Mouse (Mus musculus) forebrain, embryonic 15.5 days (tissue): ENCODE measurements around the gene Cxcr5. TPM values are rescaled to one million over a fixed set of nuclear protein-coding genes. Genes with fewer than 3 reads are reported as not detected.
A peak's percentile ranks its signal among the peaks of the same experiment; 100 is the strongest.

Experiments
- ATAC-seq: fragments of 200-750 bp; cut with Nextera tagmentation; replicated peaks from 2 replicates; pipeline ENCODE4 v1.8.0; 2017; ENCODE audit warnings: mild to moderate bottlenecking, moderate TSS enrichment, moderate library complexity
- H3K27ac ChIP-seq: fragments of 300-500 bp; sonication (generic); replicated peaks from 2 replicates; pipeline ENCODE4 v1.5.1; 2015; ENCODE audit warnings: mild to moderate bottlenecking, inconsistent platforms
- H3K27me3 ChIP-seq: fragments of 300-500 bp; sonication (generic); 2 replicates; pipeline ENCODE4 v1.6.1; 2015; ENCODE audit warnings: inconsistent platforms
- H3K36me3 ChIP-seq: fragments of 300-500 bp; sonication (generic); 2 replicates; pipeline ENCODE4 v1.6.1; 2015; ENCODE audit warnings: mild to moderate bottlenecking, inconsistent platforms
- H3K4me1 ChIP-seq: fragments of 300-500 bp; sonication (generic); 2 replicates; pipeline ENCODE4 v1.6.1; 2015; ENCODE audit warnings: inconsistent platforms
- H3K4me2 ChIP-seq: fragments of 300-500 bp; sonication (generic); replicated peaks from 2 replicates; pipeline ENCODE4 v1.6.1; 2015; ENCODE audit warnings: mild to moderate bottlenecking, inconsistent platforms
- H3K4me3 ChIP-seq: fragments of 300-500 bp; sonication (generic); 2 replicates; pipeline ENCODE4 v1.5.1; 2015; ENCODE audit warnings: mild to moderate bottlenecking, inconsistent platforms
- H3K9ac ChIP-seq: fragments of 300-500 bp; sonication (generic); replicated peaks from 2 replicates; pipeline ENCODE4 v1.6.1; 2015; ENCODE audit warnings: mild to moderate bottlenecking, inconsistent platforms
- H3K9me3 ChIP-seq: fragments of 300-500 bp; sonication (generic); 2 replicates; pipeline ENCODE4 v1.6.1; 2016; ENCODE audit warnings: inconsistent platforms
- WGBS: fragments of 180-500 bp; shearing (Covaris S2); methylation state at CpG from one replicate; pipeline ENCODE4 v1.1.7; 2015; ENCODE audit warnings: mixed read lengths; 5-methylcytosine and 5-hydroxymethylcytosine counted together
- polyA plus RNA-seq: library from polyadenylated mRNA; unstranded; fragments of >200 nt; fragmentation: Nextera tagmentation; extraction: Ambion mirVana; gene quantifications from 2 replicates; pipeline ENCODE4 v1.2.1, GENCODE M21; 2015

Cxcr5 gene
- polyA plus RNA-seq, 1 experiment from 2014 or later = not detected

DNA sequence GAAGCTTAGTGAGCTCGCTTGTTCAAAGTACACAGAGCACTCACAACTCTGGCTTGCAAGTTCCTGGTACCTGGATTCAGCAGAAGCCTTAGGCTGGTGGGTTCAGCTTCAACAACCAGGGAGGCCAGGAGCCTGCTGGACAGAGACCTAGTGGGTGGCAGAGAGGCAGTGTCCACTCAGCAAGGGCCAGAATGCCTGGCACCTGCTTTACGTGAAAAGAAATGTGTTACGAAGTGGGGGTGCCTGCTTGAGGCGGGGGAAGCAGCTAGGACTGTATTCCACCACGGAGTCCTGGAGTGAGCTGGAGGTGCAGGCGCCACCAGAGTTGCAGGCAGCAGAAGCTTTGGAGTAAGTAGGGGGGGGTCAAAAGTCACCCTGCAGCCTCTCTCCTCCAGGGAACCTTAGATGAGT, 76.6 kb downstream of the Cxcr5 start:
- H3K27me3 ChIP-seq = no peaks in the 10 kb centered on the region
- H3K9ac ChIP-seq = peak overlapping the region; percentile 99
- H3K4me1 ChIP-seq = peaks cover 82% of the 10 kb centered on the region
- 0 out of 2 replicates have a peak overlapping the region, but pooled peaks have one; percentile 6 for H3K27ac ChIP-seq
- H3K9me3 ChIP-seq = no peaks in the 10 kb centered on the region
- no peaks in the 10 kb centered on the region for H3K36me3 ChIP-seq
- 34% methylated on average over 6 of the region's 6 CpGs for WGBS
- ATAC-seq = no peak
- H3K4me2 ChIP-seq = peak overlapping the region; percentile 87
- H3K4me3 ChIP-seq = peak overlapping the region; percentile 97

DNA sequence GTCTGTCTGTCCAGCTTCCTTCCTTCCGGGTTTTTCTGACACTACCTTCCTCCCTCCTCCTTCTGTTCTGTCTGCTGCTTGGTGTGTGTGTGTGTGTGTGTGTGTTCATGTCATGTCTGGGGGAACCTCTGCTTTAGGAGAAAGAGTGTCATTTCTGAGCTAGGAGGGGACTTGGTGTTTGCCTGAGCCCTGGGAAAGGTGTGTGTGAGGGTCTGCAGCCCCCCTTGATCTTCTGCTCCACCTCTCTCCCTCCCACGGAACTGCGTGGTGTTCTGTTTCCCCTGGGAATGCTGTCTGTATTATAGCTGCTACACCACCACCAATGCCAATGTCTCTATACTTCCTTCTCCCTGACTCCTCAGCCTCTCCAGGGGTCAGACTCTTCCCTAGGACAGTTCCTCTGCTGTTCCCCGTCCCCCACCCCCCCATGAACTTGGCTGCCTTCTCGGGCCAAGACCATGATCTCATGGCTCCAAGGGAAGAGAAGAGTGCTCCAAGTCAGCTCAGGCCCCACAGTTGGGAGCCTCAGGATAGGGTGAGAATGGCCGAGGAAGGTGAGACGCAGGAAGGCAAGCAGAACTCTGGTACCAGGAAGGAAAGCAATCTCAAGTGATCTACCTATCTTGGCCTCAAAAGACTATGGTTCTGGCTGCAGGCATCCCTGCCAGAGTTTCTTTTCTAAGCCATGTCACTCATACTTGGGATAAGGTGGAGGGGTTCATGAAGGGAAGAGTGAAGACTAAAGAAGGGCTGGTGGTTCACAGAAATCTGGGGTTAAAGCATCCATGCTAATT, 77.2 kb downstream of the Cxcr5 start:
- Histone ChIP-seq H3K9ac (peak overlapping the region; percentile 99), H3K36me3 (no peaks in the 10 kb centered on the region), H3K27ac (0 out of 2 replicates have a peak overlapping the region, but pooled peaks have one; percentile 99), H3K4me1 (peaks cover 81% of the 10 kb centered on the region), H3K4me2 (peak overlapping the region; percentile 87), H3K4me3 (peak overlapping the region; percentile 97), H3K9me3 (no peaks in the 10 kb centered on the region), H3K27me3 (no peaks in the 10 kb centered on the region)
- WGBS = 30% methylated on average over 7 of the region's 7 CpGs
- no peak for ATAC-seq

DNA sequence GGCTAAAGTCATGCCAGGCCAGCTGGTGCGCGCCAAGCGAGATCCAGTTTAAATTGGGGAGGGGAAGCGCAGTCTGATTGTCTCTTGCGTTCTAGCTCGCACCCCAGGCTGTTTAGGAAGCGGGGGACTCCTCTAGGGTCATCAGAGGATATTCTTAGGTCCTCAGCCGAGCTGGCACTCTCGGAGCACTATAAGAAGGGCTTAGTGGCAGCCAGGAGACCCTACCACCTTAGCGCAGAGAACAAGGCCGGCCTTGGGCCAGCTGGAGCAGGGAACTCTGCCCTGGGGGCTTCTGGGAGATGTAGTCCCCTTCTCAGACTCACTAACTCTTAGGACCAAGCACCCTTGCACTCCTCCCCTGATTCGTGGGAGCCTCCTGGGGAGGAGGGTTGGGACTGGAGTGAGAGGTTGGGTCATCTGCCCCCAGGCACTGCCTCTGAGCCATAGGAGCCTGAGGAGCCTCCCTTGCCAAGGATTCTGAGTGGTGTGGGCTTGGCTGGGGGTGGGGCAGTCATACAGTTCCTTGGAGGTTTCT, 78.1 kb downstream of the Cxcr5 start:
- peak overlapping the region; percentile 87 for H3K4me2 ChIP-seq
- peaks cover 72% of the 10 kb centered on the region for H3K4me1 ChIP-seq
- H3K9ac ChIP-seq = peak overlapping the region; percentile 99
- H3K4me3 ChIP-seq = peak overlapping the region; percentile 97
- ATAC-seq = peak; percentile 36
- no peaks in the 10 kb centered on the region for H3K27me3 ChIP-seq
- H3K9me3 ChIP-seq = no peaks in the 10 kb centered on the region
- peak overlapping the region; percentile 99 for H3K27ac ChIP-seq
- H3K36me3 ChIP-seq = no peaks in the 10 kb centered on the region
- under 1% methylated on average over 12 of the region's 12 CpGs for WGBS

DNA sequence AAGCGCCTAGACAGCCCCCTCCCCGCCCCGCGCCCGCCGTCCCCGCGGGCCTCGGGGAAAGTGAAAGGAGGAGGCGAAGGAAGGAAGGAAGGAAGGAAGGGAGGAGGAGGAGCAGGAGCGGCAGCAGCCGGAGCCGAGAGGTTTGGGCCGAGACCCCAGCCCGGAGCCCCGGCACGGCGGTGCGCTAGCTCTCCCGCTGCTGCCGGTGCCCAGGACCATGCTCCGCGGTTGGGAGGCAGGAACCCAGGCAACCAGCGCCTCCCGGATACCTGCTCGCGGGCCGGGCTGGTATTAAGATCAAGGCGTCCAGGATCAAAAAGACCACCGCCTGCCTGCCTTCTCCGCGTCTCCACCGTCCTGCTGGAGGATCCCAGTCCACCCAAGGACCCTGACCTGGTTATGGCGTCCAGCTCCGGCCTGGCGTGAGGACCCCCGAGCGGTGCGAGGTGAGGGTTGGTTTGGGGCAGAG, 78.6 kb downstream of the Cxcr5 start:
- no peak for ATAC-seq
- Histone ChIP-seq H3K9me3 (no peaks in the 10 kb centered on the region), H3K27me3 (no peaks in the 10 kb centered on the region), H3K27ac (peak overlapping the region; percentile 99), H3K4me2 (peak overlapping the region; percentile 87), H3K4me1 (peaks cover 70% of the 10 kb centered on the region), H3K4me3 (peak overlapping the region; percentile 97), H3K36me3 (no peaks in the 10 kb centered on the region), H3K9ac (peak overlapping the region; percentile 99)
- under 1% methylated on average over 39 of the region's 39 CpGs for WGBS

DNA sequence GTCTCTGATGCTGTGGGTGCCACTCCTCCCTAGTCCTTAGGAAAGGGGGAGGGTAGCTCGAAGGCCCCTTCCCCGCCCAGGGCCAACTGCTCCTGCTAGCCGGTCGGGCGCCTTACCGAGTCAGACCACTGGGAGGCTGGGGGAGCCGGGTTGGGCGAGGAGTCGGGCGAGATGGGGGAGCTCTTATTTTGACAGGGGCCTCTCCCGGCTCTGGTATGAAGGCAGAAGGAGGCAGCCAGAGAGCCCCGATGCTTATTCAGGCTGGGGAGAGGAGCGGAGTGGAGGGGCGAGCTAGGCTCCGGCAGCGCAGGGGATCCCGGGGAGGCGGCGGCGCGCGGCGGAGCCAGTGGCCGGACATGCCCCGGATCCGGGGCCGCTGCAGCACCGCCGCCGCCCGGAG, 79.1 kb downstream of the Cxcr5 start, which contains the start of gene Bcl9l:
Gene Bcl9l, plus strand, starts transcription at position 274 of the 400 bp plus-strand sequence.
- H3K4me3 ChIP-seq = peak within 1 kb of the TSS; percentile 97
- under 1% methylated on average over 30 of the region's 31 CpGs for WGBS
- H3K4me2 ChIP-seq = peak within 1 kb of the TSS; percentile 87
- H3K9ac ChIP-seq = peak within 1 kb of the TSS; percentile 99
- H3K9me3 ChIP-seq = no peaks in the 10 kb centered on the region
- ATAC-seq = peak; percentile 68
- no peaks in the 10 kb centered on the region for H3K36me3 ChIP-seq
- H3K27me3 ChIP-seq = no peaks in the 10 kb centered on the region
- H3K4me1 ChIP-seq = peaks cover 70% of the 10 kb centered on the region
- H3K27ac ChIP-seq = peak within 1 kb of the TSS; percentile 99

GRCm38 (mm10) chr9:44482112-44482511, 79.6 kb downstream of the Cxcr5 start:
- ATAC-seq = no peak
- H3K9me3 ChIP-seq = no peaks in the 10 kb centered on the region
- no peaks in the 10 kb centered on the region for H3K36me3 ChIP-seq
- peak overlapping the region; percentile 99 for H3K27ac ChIP-seq
- peak overlapping the region; percentile 99 for H3K9ac ChIP-seq
- H3K4me1 ChIP-seq = peaks cover 70% of the 10 kb centered on the region
- H3K4me3 ChIP-seq = peak overlapping the region; percentile 97
- WGBS = 7% methylated on average over 3 of the region's 3 CpGs
- H3K4me2 ChIP-seq = peak overlapping the region; percentile 87
- H3K27me3 ChIP-seq = no peaks in the 10 kb centered on the region

DNA sequence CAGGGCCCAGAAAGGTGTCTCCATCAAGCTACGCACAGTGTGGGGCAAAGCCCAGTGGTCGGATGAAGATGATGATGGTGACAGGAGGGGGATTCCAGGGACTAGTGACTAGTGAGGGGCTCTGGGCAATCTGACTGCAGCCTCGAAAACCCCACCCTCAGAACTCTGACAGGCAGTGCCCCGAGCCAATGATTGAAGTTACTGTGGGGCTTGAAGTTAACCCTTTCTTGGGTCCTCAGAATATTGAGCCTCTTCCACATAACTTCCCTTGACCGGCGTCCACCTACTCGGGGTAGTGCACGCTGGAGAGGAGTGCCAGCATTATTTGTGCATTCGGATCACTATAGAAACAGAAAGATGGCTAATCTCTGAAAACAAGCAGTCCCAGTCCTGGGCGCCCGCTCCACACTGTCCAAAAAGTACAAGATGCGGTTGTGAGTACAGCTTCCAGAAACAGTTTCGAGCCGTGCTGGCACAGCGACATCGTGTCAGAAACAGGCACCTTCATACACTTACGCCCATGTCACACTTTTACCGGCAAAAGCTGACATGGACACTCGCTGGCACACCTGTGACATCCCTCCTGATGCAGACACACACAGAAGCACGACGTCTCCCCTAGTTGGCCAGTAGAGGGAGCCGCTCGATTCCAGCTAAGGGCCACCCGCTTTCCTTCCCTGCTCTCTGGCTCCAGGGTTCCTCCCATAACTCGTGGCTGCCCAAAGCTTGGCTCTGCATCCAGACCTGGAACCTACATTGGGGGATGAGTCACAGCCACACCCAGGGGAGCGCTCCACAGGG, 81.8 kb downstream of the Cxcr5 start:
- Histone ChIP-seq H3K36me3 (no peaks in the 10 kb centered on the region), H3K27ac (peak overlapping the region; percentile 99), H3K9me3 (no peaks in the 10 kb centered on the region), H3K4me1 (peaks cover 48% of the 10 kb centered on the region), H3K9ac (peak overlapping the region; percentile 87), H3K4me3 (peak overlapping the region; percentile 91), H3K4me2 (peak overlapping the region; percentile 98), H3K27me3 (no peaks in the 10 kb centered on the region)
- under 1% methylated on average over 26 of the region's 26 CpGs for WGBS
- ATAC-seq = peak; percentile 63

- Histone ChIP-seq H3K4me1 (peaks cover 41% of the 10 kb centered on the region), H3K9me3 (no peaks in the 10 kb centered on the region), H3K4me3 (peak overlapping the region; percentile 91), H3K4me2 (peak overlapping the region; percentile 98), H3K36me3 (no peaks in the 10 kb centered on the region), H3K9ac (peak overlapping the region; percentile 87), H3K27ac (peak overlapping the region; percentile 99), H3K27me3 (no peaks in the 10 kb centered on the region)
- 0% methylated on average over 29 of the region's 29 CpGs for WGBS
- peak; percentile 56 for ATAC-seq
Measured at GRCm38 (mm10) chr9:44478959-44479605, 82.6 kb downstream of the Cxcr5 start.

GRCm38 (mm10) chr9:44478229-44478921, 83.3 kb downstream of the Cxcr5 start:
- H3K9ac ChIP-seq = peak overlapping the region; percentile 87
- H3K27me3 ChIP-seq = no peaks in the 10 kb centered on the region
- peak overlapping the region; percentile 98 for H3K4me2 ChIP-seq
- peak overlapping the region; percentile 91 for H3K4me3 ChIP-seq
- WGBS = under 1% methylated on average over 27 of the region's 27 CpGs
- no peaks in the 10 kb centered on the region for H3K36me3 ChIP-seq
- peak overlapping the region; percentile 99 for H3K27ac ChIP-seq
- no peaks in the 10 kb centered on the region for H3K9me3 ChIP-seq
- peak; percentile 51 for ATAC-seq
- H3K4me1 ChIP-seq = peaks cover 36% of the 10 kb centered on the region

- H3K9me3 ChIP-seq = no peaks in the 10 kb centered on the region
- peak overlapping the region; percentile 98 for H3K4me2 ChIP-seq
- peak overlapping the region; percentile 99 for H3K27ac ChIP-seq
- H3K4me3 ChIP-seq = peak overlapping the region; percentile 91
- H3K4me1 ChIP-seq = peaks cover 36% of the 10 kb centered on the region
- H3K9ac ChIP-seq = peak overlapping the region; percentile 87
- 6% methylated on average over 24 of the region's 24 CpGs for WGBS
- no peaks in the 10 kb centered on the region for H3K36me3 ChIP-seq
- ATAC-seq = no peak
- H3K27me3 ChIP-seq = no peaks in the 10 kb centered on the region
Measured at GRCm38 (mm10) chr9:44477339-44478228, 84.1 kb downstream of the Cxcr5 start.
